Mouse (Mus musculus): Measurements from ENCODE around the gene Erbb4. TPM values are rescaled to one million over a fixed set of nuclear protein-coding genes. Genes with fewer than 3 reads are reported as not detected.

Erbb4 gene
- polyA plus RNA-seq, 1 experiment from 2014 or later: not detected

- Histone ChIP-seq H3K9me3 (ENCODE audit: control insufficient read depth) (no peaks in the 10 kb centered on the region), H3K27ac (ENCODE audit: low read depth, low read length) (no peak overlapping the region), H3K4me1 (replicated peaks; ENCODE audit: control insufficient read depth, insufficient read depth, low read length) (no peaks in the 10 kb centered on the region), H3K9ac (ENCODE audit: low read depth, low read length) (no peak overlapping the region), H3K4me3 (ENCODE audit: low read depth, low read length) (no peak overlapping the region), H3K27me3 (replicated peaks; ENCODE audit: control insufficient read depth, insufficient read depth, low read length) (no peaks in the 10 kb centered on the region), H3K36me3 (ENCODE audit: control insufficient read depth, insufficient read depth) (no peaks in the 10 kb centered on the region), H3K4me2 (replicated peaks; ENCODE audit: low read depth) (no peak overlapping the region)
- ATAC-seq: no peak
- TF ChIP-seq CTCF (IDR thresholded peaks at IDR 0.05; ENCODE audit: low read depth): no peak
- 58% methylated on average over 2 of the region's 2 CpGs for WGBS
These were observed 128.6 kb downstream of the Erbb4 start for GRCm38 (mm10) chr1:68979251-68979650.

- Histone ChIP-seq H3K4me1 (replicated peaks; ENCODE audit: control insufficient read depth, insufficient read depth, low read length) (no peaks in the 10 kb centered on the region), H3K27me3 (replicated peaks; ENCODE audit: control insufficient read depth, insufficient read depth, low read length) (no peaks in the 10 kb centered on the region), H3K4me3 (ENCODE audit: low read depth, low read length) (no peak overlapping the region), H3K4me2 (replicated peaks; ENCODE audit: low read depth) (no peak overlapping the region), H3K9ac (ENCODE audit: low read depth, low read length) (no peak overlapping the region), H3K27ac (ENCODE audit: low read depth, low read length) (no peak overlapping the region), H3K36me3 (ENCODE audit: control insufficient read depth, insufficient read depth) (no peaks in the 10 kb centered on the region), H3K9me3 (ENCODE audit: control insufficient read depth) (no peaks in the 10 kb centered on the region)
- WGBS: 68% methylated on average over 3 of the region's 3 CpGs
- ATAC-seq: no peak
- no peak for TF ChIP-seq CTCF (IDR thresholded peaks at IDR 0.05; ENCODE audit: low read depth)
These were observed 129.3 kb downstream of the Erbb4 start for GRCm38 (mm10) chr1:68978571-68978970.

GRCm38 (mm10) chr1:68973355-68974127 is 134.3 kb downstream of the Erbb4 start:
- WGBS: 82% methylated on average over 5 of the region's 5 CpGs
- TF ChIP-seq CTCF (IDR thresholded peaks at IDR 0.05; ENCODE audit: low read depth): no peak

GRCm38 (mm10) chr1:68964127-68964526 is 143.7 kb downstream of the Erbb4 start:
- H3K9me3 ChIP-seq (ENCODE audit: control insufficient read depth): no peaks in the 10 kb centered on the region
- no peak for ATAC-seq
- no peaks in the 10 kb centered on the region for H3K36me3 ChIP-seq (ENCODE audit: control insufficient read depth, insufficient read depth)
- no peaks in the 10 kb centered on the region for H3K27me3 ChIP-seq (replicated peaks; ENCODE audit: control insufficient read depth, insufficient read depth, low read length)
- H3K9ac ChIP-seq (ENCODE audit: low read depth, low read length): no peak overlapping the region
- no peak overlapping the region for H3K4me3 ChIP-seq (ENCODE audit: low read depth, low read length)
- no peaks in the 10 kb centered on the region for H3K4me1 ChIP-seq (replicated peaks; ENCODE audit: control insufficient read depth, insufficient read depth, low read length)
- H3K4me2 ChIP-seq (replicated peaks; ENCODE audit: low read depth): no peak overlapping the region
- TF ChIP-seq CTCF (IDR thresholded peaks at IDR 0.05; ENCODE audit: low read depth): no peak
- H3K27ac ChIP-seq (ENCODE audit: low read depth, low read length): no peak overlapping the region

More at GRCm38 (mm10) chr1:68973355-68974127, 134.3 kb downstream of the Erbb4 start:
- Histone ChIP-seq H3K4me1 (replicated peaks; ENCODE audit: control insufficient read depth, insufficient read depth, low read length) (no peaks in the 10 kb centered on the region), H3K27me3 (replicated peaks; ENCODE audit: control insufficient read depth, insufficient read depth, low read length) (no peaks in the 10 kb centered on the region), H3K9me3 (ENCODE audit: control insufficient read depth) (no peaks in the 10 kb centered on the region), H3K4me3 (ENCODE audit: low read depth, low read length) (no peak overlapping the region), H3K4me2 (replicated peaks; ENCODE audit: low read depth) (no peak overlapping the region), H3K9ac (ENCODE audit: low read depth, low read length) (no peak overlapping the region), H3K36me3 (ENCODE audit: control insufficient read depth, insufficient read depth) (no peaks in the 10 kb centered on the region), H3K27ac (ENCODE audit: low read depth, low read length) (no peak overlapping the region)
- no peak for ATAC-seq

- Histone ChIP-seq H3K27me3 (replicated peaks; ENCODE audit: control insufficient read depth, insufficient read depth, low read length) (no peaks in the 10 kb centered on the region), H3K9ac (ENCODE audit: low read depth, low read length) (no peak overlapping the region), H3K4me2 (replicated peaks; ENCODE audit: low read depth) (no peak overlapping the region), H3K4me3 (ENCODE audit: low read depth, low read length) (no peak overlapping the region), H3K4me1 (replicated peaks; ENCODE audit: control insufficient read depth, insufficient read depth, low read length) (no peaks in the 10 kb centered on the region), H3K36me3 (ENCODE audit: control insufficient read depth, insufficient read depth) (no peaks in the 10 kb centered on the region), H3K27ac (ENCODE audit: low read depth, low read length) (no peak overlapping the region), H3K9me3 (ENCODE audit: control insufficient read depth) (no peaks in the 10 kb centered on the region)
- TF ChIP-seq CTCF (IDR thresholded peaks at IDR 0.05; ENCODE audit: low read depth): no peak
- no peak for ATAC-seq
- WGBS: 75% methylated on average over 2 of the region's 2 CpGs
These were observed 146.3 kb downstream of the Erbb4 start for GRCm38 (mm10) chr1:68961365-68962116.

DNA sequence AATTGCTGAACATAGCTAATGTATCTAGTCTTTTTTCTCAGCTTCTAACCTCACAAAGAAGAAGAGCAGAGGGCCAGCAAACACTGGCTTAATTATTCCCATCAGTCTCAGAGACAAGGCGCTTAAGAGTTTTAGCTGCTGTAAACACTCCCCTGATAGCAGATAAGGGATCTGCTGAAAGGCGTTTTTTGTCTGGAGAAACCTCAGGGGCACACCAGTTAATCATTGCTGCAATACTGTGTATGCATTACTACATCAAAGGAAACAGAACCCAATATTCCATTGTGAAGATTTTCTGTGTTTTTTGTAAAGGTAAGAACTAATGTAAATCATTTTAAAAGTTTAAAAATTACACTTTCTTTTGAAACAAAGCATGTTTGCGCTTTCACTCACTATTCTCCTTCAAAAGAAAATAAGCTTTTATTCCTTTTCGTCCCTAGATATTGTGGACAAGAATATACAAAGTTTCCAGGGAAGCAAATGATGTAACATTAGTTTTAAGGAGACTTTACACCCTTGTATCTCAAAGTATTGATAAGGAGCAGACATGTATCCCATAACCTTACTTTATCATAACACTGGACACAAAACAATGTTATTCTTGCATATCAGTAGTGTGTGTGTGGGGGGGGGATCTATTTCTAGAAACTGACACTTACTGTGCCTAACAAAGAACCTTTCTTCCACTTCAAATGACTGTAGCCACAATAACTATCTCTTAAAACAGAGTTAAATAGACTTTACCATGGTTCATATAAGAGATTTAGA is 150.9 kb downstream of the Erbb4 start:
- Histone ChIP-seq H3K4me1 (replicated peaks; ENCODE audit: control insufficient read depth, insufficient read depth, low read length) (no peaks in the 10 kb centered on the region), H3K27ac (ENCODE audit: low read depth, low read length) (no peak overlapping the region), H3K4me3 (ENCODE audit: low read depth, low read length) (no peak overlapping the region), H3K9ac (ENCODE audit: low read depth, low read length) (no peak overlapping the region), H3K36me3 (ENCODE audit: control insufficient read depth, insufficient read depth) (no peaks in the 10 kb centered on the region), H3K9me3 (ENCODE audit: control insufficient read depth) (no peaks in the 10 kb centered on the region), H3K4me2 (replicated peaks; ENCODE audit: low read depth) (no peak overlapping the region), H3K27me3 (replicated peaks; ENCODE audit: control insufficient read depth, insufficient read depth, low read length) (no peaks in the 10 kb centered on the region)
- ATAC-seq: no peak
- WGBS: 23% methylated on average over 4 of the region's 4 CpGs
- TF ChIP-seq CTCF (IDR thresholded peaks at IDR 0.05; ENCODE audit: low read depth): no peak

Measured in intestine, postnatal 0 days (tissue).